ENCODE assay signal across 8 mouse cellular contexts in genomic region chr5:100847143-100847542, GRCm38 (mm10). TPM values are rescaled to one million over a fixed set of nuclear protein-coding genes. Genes with fewer than 3 reads are reported as not detected.
DNase-seq lines count a peak whose midpoint lies in the region; ATAC-seq and TF ChIP-seq lines count a peak whose summit lies in the region.

No protein-coding gene starts in this region.

- no peak for TF ChIP-seq CTCF in cortical plate, adult 2 months (IDR thresholded peaks at IDR 0.05; ENCODE audit: extremely low read depth, insufficient read depth, low read length)
- TF ChIP-seq CTCF in hindbrain, postnatal 0 days (IDR thresholded peaks at IDR 0.05; ENCODE audit: low read depth) = no peak

- peak overlapping the region; percentile 94 for H3ac ChIP-seq in myocyte (ENCODE audit: control insufficient read depth, insufficient read length)

- no peak for DNase-seq in kidney, postnatal 25 days
- no peak for DNase-seq in hindbrain, postnatal 0 days (ENCODE audit: low spot score)
- no peak for DNase-seq in spleen, postnatal 4 days (ENCODE audit: low spot score in 2 of 2)
- DNase-seq in cerebellum, adult 11 months = no peak
- no peak for DNase-seq in frontal cortex, postnatal 10 days (ENCODE audit: low spot score in 2 of 2)

- H3K4me3 ChIP-seq in kidney, embryonic 16.5 days (ENCODE audit: low read length) = peak overlapping the region; percentile 68
- H3K4me3 ChIP-seq in cortical plate, adult 2 months (ENCODE audit: insufficient read depth, low read length) = peak overlapping the region; percentile 82; the same call in 1 of the 2 replicates
- peak overlapping the region; percentile 67 for H3K4me3 ChIP-seq in hindbrain, postnatal 0 days (ENCODE audit: low read length)
- peak overlapping the region; percentile 72 for H3K4me3 ChIP-seq in myocyte

- WGBS in kidney, embryonic 16.5 days = 5% methylated on average over 2 of the region's 2 CpGs
- 12% methylated on average over 2 of the region's 2 CpGs for WGBS in hindbrain, postnatal 0 days

- peaks cover 17% of the 10 kb centered on the region for H3K4me1 ChIP-seq in kidney, embryonic 16.5 days (ENCODE audit: insufficient read depth, low read length)
- H3K4me1 ChIP-seq in cortical plate, adult 2 months (ENCODE audit: control insufficient read depth, insufficient read depth, low read length) = no peaks in the 10 kb centered on the region
- peaks cover 5% of the 10 kb centered on the region; the same call in 1 of the 2 replicates for H3K4me1 ChIP-seq in hindbrain, postnatal 0 days (ENCODE audit: insufficient read depth, low read length)

- H3K27me3 ChIP-seq in kidney, embryonic 16.5 days (ENCODE audit: insufficient read depth, low read length) = peaks cover 31% of the 10 kb centered on the region
- H3K27me3 ChIP-seq in hindbrain, postnatal 0 days (ENCODE audit: insufficient read depth, low read length) = peaks cover 5% of the 10 kb centered on the region; the same call in 1 of the 2 replicates
- H3K27me3 ChIP-seq in myocyte (ENCODE audit: control insufficient read depth, insufficient read depth, insufficient read length) = no peaks in the 10 kb centered on the region

- no peak for TF ChIP-seq POLR2A in cortical plate, adult 2 months (IDR thresholded peaks at IDR 0.05; ENCODE audit: extremely low read depth, insufficient read depth, low read length)
- no peak for TF ChIP-seq POLR2A in myocyte (IDR thresholded peaks at IDR 0.05; ENCODE audit: insufficient read length, low read depth)

- peak overlapping the region; percentile 99 for H3K4me2 ChIP-seq in kidney, embryonic 16.5 days (replicated peaks; ENCODE audit: low read depth, low read length)
- peak overlapping the region; percentile 99 for H3K4me2 ChIP-seq in hindbrain, postnatal 0 days (ENCODE audit: low read depth, low read length)
- peak overlapping the region; percentile 94 for H3K4me2 ChIP-seq in myocyte (ENCODE audit: low read depth)

- no peaks in the 10 kb centered on the region for H3K36me3 ChIP-seq in kidney, embryonic 16.5 days (ENCODE audit: insufficient read depth, low read length)
- H3K36me3 ChIP-seq in hindbrain, postnatal 0 days (ENCODE audit: insufficient read depth, low read length) = no peaks in the 10 kb centered on the region
- H3K36me3 ChIP-seq in myocyte (ENCODE audit: control insufficient read depth, insufficient read depth) = no peaks in the 10 kb centered on the region

- peaks cover 3% of the 10 kb centered on the region for H3K9me3 ChIP-seq in kidney, embryonic 16.5 days (ENCODE audit: low read length)
- H3K9me3 ChIP-seq in hindbrain, postnatal 0 days (ENCODE audit: low read length) = no peaks in the 10 kb centered on the region

- no peaks in the 10 kb centered on the region for H3K79me2 ChIP-seq in myocyte (ENCODE audit: control insufficient read depth, insufficient read depth)

- no peak overlapping the region for H3K9ac ChIP-seq in kidney, embryonic 16.5 days (replicated peaks; ENCODE audit: low read length)
- no peak overlapping the region for H3K9ac ChIP-seq in hindbrain, postnatal 0 days (replicated peaks; ENCODE audit: low read length)

- ATAC-seq in kidney, embryonic 16.5 days (ENCODE audit: low FRiP score, low TSS enrichment) = no peak
- ATAC-seq in hindbrain, postnatal 0 days = no peak

- H3K27ac ChIP-seq in kidney, embryonic 16.5 days (ENCODE audit: low read length) = no peak overlapping the region
- H3K27ac ChIP-seq in cortical plate, adult 2 months (ENCODE audit: insufficient read depth, low read length) = no peak overlapping the region
- H3K27ac ChIP-seq in hindbrain, postnatal 0 days = no peak overlapping the region

TF ChIP-seq in myocyte, 11 proteins besides CTCF, POLR2A, EP300 and RAD21:
- TF ChIP-seq CEBPB (IDR thresholded peaks at IDR 0.05; ENCODE audit: insufficient read depth, poor library complexity, severe bottlenecking) = no peak
- TF ChIP-seq USF1 (IDR thresholded peaks at IDR 0.05; ENCODE audit: low read depth) = no peak
- no peak for TF ChIP-seq TCF12 (IDR thresholded peaks at IDR 0.05; ENCODE audit: insufficient read depth, poor library complexity, severe bottlenecking)
- no peak for TF ChIP-seq MYOD1 (IDR thresholded peaks at IDR 0.05; ENCODE audit: control insufficient read depth in 1 of 3, insufficient read length in 2 of 3, low read depth in 2 of 3)
- no peak for TF ChIP-seq SRF (IDR thresholded peaks at IDR 0.05; ENCODE audit: control insufficient read depth, insufficient read length, low read depth)
- no peak for TF ChIP-seq TCF3 (IDR thresholded peaks at IDR 0.05; ENCODE audit: insufficient read length, low read depth)
- no peak for TF ChIP-seq MYOG (IDR thresholded peaks at IDR 0.05; ENCODE audit: control insufficient read depth in 1 of 3, insufficient read depth in 1 of 3, insufficient read length in 2 of 3, low read depth in 2 of 3)
- TF ChIP-seq POLR2AphosphoS2 (IDR thresholded peaks at IDR 0.05; ENCODE audit: insufficient read length, low read depth) = no peak
- no peak for TF ChIP-seq MAX (IDR thresholded peaks at IDR 0.05; ENCODE audit: low read depth)
- TF ChIP-seq E2F4 (IDR thresholded peaks at IDR 0.05; ENCODE audit: insufficient read depth) = no peak
- no peak for TF ChIP-seq REST (IDR thresholded peaks at IDR 0.05; ENCODE audit: insufficient read depth, insufficient read length)

RNA-seq across cellular contexts. Expression of gene Gpat3, which starts 1.6 kb away (rescaled TPM):
- 1.4 and 1.7 TPM in 2 replicates for polyA plus RNA-seq in kidney, embryonic 16.5 days (2015; fragmentation: Nextera tagmentation; extraction: Ambion mirVana)
- polyA plus RNA-seq in cortical plate, adult 2 months (2012; rRNA removed) = 3.0 and 4.0 TPM in 2 replicates
- 0.47 and 1.5 TPM in 2 replicates for total RNA-seq in hindbrain, postnatal 0 days (2014; rRNA removed)
- polyA plus RNA-seq in hindbrain, postnatal 0 days (2015; fragmentation: Nextera tagmentation; extraction: Ambion mirVana) = 1.5 and 2.4 TPM in 2 replicates
- polyA plus RNA-seq in myocyte (2012; fragmentation: generic; extraction: Trizol) = 4.7 TPM

RNA-seq across cellular contexts. Expression of gene Abraxas1, which starts 26.4 kb away (rescaled TPM):
- polyA plus RNA-seq in kidney, embryonic 16.5 days (2015; fragmentation: Nextera tagmentation; extraction: Ambion mirVana) = 29.7 and 32.4 TPM in 2 replicates
- 9.1 and 9.6 TPM in 2 replicates for polyA plus RNA-seq in cortical plate, adult 2 months (2012; rRNA removed)
- 4.7 and 6.9 TPM in 2 replicates for total RNA-seq in hindbrain, postnatal 0 days (2014; rRNA removed)
- polyA plus RNA-seq in hindbrain, postnatal 0 days (2015; fragmentation: Nextera tagmentation; extraction: Ambion mirVana) = 10.7 and 11.4 TPM in 2 replicates
- 7.6 TPM for polyA plus RNA-seq in myocyte (2012; fragmentation: generic; extraction: Trizol)

RNA-seq across cellular contexts. Expression of gene Mrps18c, which starts 48.7 kb away (rescaled TPM):
- 137 and 142 TPM in 2 replicates for polyA plus RNA-seq in kidney, embryonic 16.5 days (2015; fragmentation: Nextera tagmentation; extraction: Ambion mirVana)
- 39.8 and 43.1 TPM in 2 replicates for polyA plus RNA-seq in cortical plate, adult 2 months (2012; rRNA removed)
- total RNA-seq in hindbrain, postnatal 0 days (2014; rRNA removed) = 26.3 and 26.5 TPM in 2 replicates
- 183 and 192 TPM in 2 replicates for polyA plus RNA-seq in hindbrain, postnatal 0 days (2015; fragmentation: Nextera tagmentation; extraction: Ambion mirVana)
- 71.7 TPM for polyA plus RNA-seq in myocyte (2012; fragmentation: generic; extraction: Trizol)

RNA-seq across cellular contexts. Expression of gene Helq, which starts 48.7 kb away (rescaled TPM):
- 12.9 and 16.5 TPM in 2 replicates for polyA plus RNA-seq in kidney, embryonic 16.5 days (2015; fragmentation: Nextera tagmentation; extraction: Ambion mirVana)
- polyA plus RNA-seq in cortical plate, adult 2 months (2012; rRNA removed) = 40.4 and 41.7 TPM in 2 replicates
- 9.4 and 10.6 TPM in 2 replicates for total RNA-seq in hindbrain, postnatal 0 days (2014; rRNA removed)
- polyA plus RNA-seq in hindbrain, postnatal 0 days (2015; fragmentation: Nextera tagmentation; extraction: Ambion mirVana) = 11.1 and 12.7 TPM in 2 replicates
- polyA plus RNA-seq in myocyte (2012; fragmentation: generic; extraction: Trizol) = 4.2 TPM
